Mouse (Mus musculus) heart, embryonic 15.5 days (tissue): ENCODE data around the gene Ppp2r5c. TPM values are rescaled to one million over a fixed set of nuclear protein-coding genes. Genes with fewer than 3 reads are reported as not detected.

Experiments used
- ATAC-seq: fragments of 200-750 bp; cut with Nextera tagmentation; replicated peaks from 2 replicates; pipeline ENCODE4 v1.8.0; 2017; ENCODE audit warnings: low read depth, moderate TSS enrichment; ENCODE audit not compliant: insufficient number of reproducible peaks, insufficient read depth, low FRiP score
- H3K27ac ChIP-seq: fragments of 300-500 bp; sonication (generic); 2 replicates; pipeline ENCODE4 v1.5.1; 2015; ENCODE audit warnings: mild to moderate bottlenecking, inconsistent platforms
- H3K27me3 ChIP-seq: fragments of 300-500 bp; sonication (generic); 2 replicates; pipeline ENCODE4 v1.6.1; 2015; ENCODE audit warnings: inconsistent platforms
- H3K36me3 ChIP-seq: fragments of 300-500 bp; sonication (generic); 2 replicates; pipeline ENCODE4 v1.6.1; 2015; ENCODE audit warnings: mild to moderate bottlenecking, inconsistent platforms
- H3K4me1 ChIP-seq: fragments of 300-500 bp; sonication (generic); replicated peaks from 2 replicates; pipeline ENCODE4 v1.6.1; 2015; ENCODE audit warnings: inconsistent platforms
- H3K4me2 ChIP-seq: fragments of 300-500 bp; sonication (generic); 2 replicates; pipeline ENCODE4 v1.6.1; 2015; ENCODE audit warnings: inconsistent platforms, mild to moderate bottlenecking, moderate library complexity
- H3K4me3 ChIP-seq: fragments of 300-500 bp; sonication (generic); 2 replicates; pipeline ENCODE4 v1.5.1; 2015; ENCODE audit warnings: mild to moderate bottlenecking, inconsistent platforms
- H3K9ac ChIP-seq: fragments of 300-500 bp; sonication (generic); 2 replicates; pipeline ENCODE4 v1.6.1; 2015; ENCODE audit warnings: mild to moderate bottlenecking, inconsistent platforms
- H3K9me3 ChIP-seq: fragments of 300-500 bp; sonication (generic); replicated peaks from 2 replicates; pipeline ENCODE4 v1.6.1; 2016; ENCODE audit warnings: inconsistent platforms
- WGBS: fragments of 180-500 bp; shearing (Covaris S2); methylation state at CpG from one replicate; pipeline ENCODE4 v1.1.7; 2015; ENCODE audit warnings: mixed read lengths; 5-methylcytosine and 5-hydroxymethylcytosine counted together
- polyA plus RNA-seq: library from polyadenylated mRNA; unstranded; fragments of >200 nt; fragmentation: Nextera tagmentation; extraction: Ambion mirVana; gene quantifications from 2 replicates; pipeline ENCODE4 v1.2.1, GENCODE M21; 2015

Ppp2r5c gene
- polyA plus RNA-seq, 1 experiment from 2014 or later: 117 TPM

- Histone ChIP-seq H3K4me3 (no peak overlapping the region), H3K27me3 (no peaks in the 10 kb centered on the region), H3K4me2 (no peak overlapping the region), H3K36me3 (no peaks in the 10 kb centered on the region), H3K27ac (no peak overlapping the region), H3K4me1 (peaks cover 42% of the 10 kb centered on the region), H3K9me3 (no peaks in the 10 kb centered on the region), H3K9ac (no peak overlapping the region)
- no peak for ATAC-seq
- WGBS: 84% methylated on average over 5 of the region's 5 CpGs
These were observed 45.5 kb downstream of the Ppp2r5c start for GRCm38 (mm10) chr12:110492436-110492835.

GRCm38 (mm10) chr12:110493597-110494369, 46.9 kb downstream of the Ppp2r5c start:
- Histone ChIP-seq H3K4me1 (peaks cover 42% of the 10 kb centered on the region), H3K9me3 (no peaks in the 10 kb centered on the region), H3K27me3 (no peaks in the 10 kb centered on the region), H3K4me3 (no peak overlapping the region), H3K36me3 (no peaks in the 10 kb centered on the region), H3K9ac (no peak overlapping the region), H3K27ac (no peak overlapping the region), H3K4me2 (no peak overlapping the region)
- no peak for ATAC-seq
- WGBS: 87% methylated on average over 13 of the region's 13 CpGs

- no peaks in the 10 kb centered on the region for H3K36me3 ChIP-seq
- H3K4me2 ChIP-seq: no peak overlapping the region
- H3K4me1 ChIP-seq: peaks cover 44% of the 10 kb centered on the region
- no peaks in the 10 kb centered on the region for H3K27me3 ChIP-seq
- H3K9me3 ChIP-seq: no peaks in the 10 kb centered on the region
- H3K9ac ChIP-seq: no peak overlapping the region
- 60% methylated on average over 2 of the region's 2 CpGs for WGBS
- no peak overlapping the region for H3K4me3 ChIP-seq
- ATAC-seq: no peak
- peak overlapping the region; percentile 4; the same call in 1 of the 2 replicates for H3K27ac ChIP-seq
These were observed 47.9 kb downstream of the Ppp2r5c start for GRCm38 (mm10) chr12:110494846-110495245.

- Histone ChIP-seq H3K4me3 (no peak overlapping the region), H3K27ac (peak overlapping the region; percentile 4; the same call in 1 of the 2 replicates), H3K9ac (no peak overlapping the region), H3K4me1 (peaks cover 48% of the 10 kb centered on the region), H3K9me3 (no peaks in the 10 kb centered on the region), H3K27me3 (no peaks in the 10 kb centered on the region), H3K4me2 (no peak overlapping the region), H3K36me3 (no peaks in the 10 kb centered on the region)
- ATAC-seq: no peak
- 96% methylated on average over 8 of the region's 8 CpGs for WGBS
These were observed 48.3 kb downstream of the Ppp2r5c start for GRCm38 (mm10) chr12:110495260-110495659.

- H3K4me3 ChIP-seq: no peak overlapping the region
- H3K36me3 ChIP-seq: no peaks in the 10 kb centered on the region
- H3K4me2 ChIP-seq: no peak overlapping the region
- peak overlapping the region; percentile 13; the same call in 1 of the 2 replicates for H3K9ac ChIP-seq
- ATAC-seq: no peak
- H3K27ac ChIP-seq: peak overlapping the region; percentile 73
- H3K4me1 ChIP-seq: peaks cover 51% of the 10 kb centered on the region
- 59% methylated on average over 5 of the region's 5 CpGs for WGBS
- H3K9me3 ChIP-seq: no peaks in the 10 kb centered on the region
- no peaks in the 10 kb centered on the region for H3K27me3 ChIP-seq
These were observed 49.1 kb downstream of the Ppp2r5c start for GRCm38 (mm10) chr12:110496016-110496415.

GRCm38 (mm10) chr12:110497013-110497412, 50.1 kb downstream of the Ppp2r5c start:
- H3K36me3 ChIP-seq: no peaks in the 10 kb centered on the region
- H3K4me2 ChIP-seq: no peak overlapping the region
- no peaks in the 10 kb centered on the region for H3K9me3 ChIP-seq
- no peaks in the 10 kb centered on the region for H3K27me3 ChIP-seq
- no peak overlapping the region for H3K4me3 ChIP-seq
- H3K27ac ChIP-seq: peak overlapping the region; percentile 73
- ATAC-seq: no peak
- WGBS: 37% methylated on average over 3 of the region's 3 CpGs
- peaks cover 59% of the 10 kb centered on the region for H3K4me1 ChIP-seq
- no peak overlapping the region for H3K9ac ChIP-seq

- Histone ChIP-seq H3K4me1 (peaks cover 64% of the 10 kb centered on the region), H3K4me2 (0 out of 2 replicates have a peak overlapping the region, but pooled peaks have one; percentile 34), H3K4me3 (no peak overlapping the region), H3K36me3 (no peaks in the 10 kb centered on the region), H3K9me3 (no peaks in the 10 kb centered on the region), H3K27ac (peak overlapping the region; percentile 73), H3K9ac (no peak overlapping the region), H3K27me3 (no peaks in the 10 kb centered on the region)
- ATAC-seq: no peak
- WGBS: 52% methylated on average over 8 of the region's 8 CpGs
These were observed 50.6 kb downstream of the Ppp2r5c start for GRCm38 (mm10) chr12:110497485-110497884.

- H3K27ac ChIP-seq: peak overlapping the region; percentile 73
- no peak for ATAC-seq
These were observed 51.6 kb downstream of the Ppp2r5c start for GRCm38 (mm10) chr12:110498283-110499224.

GRCm38 (mm10) chr12:110499225-110499992, 52.5 kb downstream of the Ppp2r5c start:
- H3K9me3 ChIP-seq: no peaks in the 10 kb centered on the region
- peak overlapping the region; percentile 34 for H3K4me2 ChIP-seq
- no peaks in the 10 kb centered on the region for H3K36me3 ChIP-seq
- H3K4me1 ChIP-seq: peaks cover 81% of the 10 kb centered on the region
- peak overlapping the region; percentile 73 for H3K27ac ChIP-seq
- no peak overlapping the region for H3K9ac ChIP-seq
- ATAC-seq: peak; percentile 66
- no peaks in the 10 kb centered on the region for H3K27me3 ChIP-seq
- 44% methylated on average over 14 of the region's 14 CpGs for WGBS
- H3K4me3 ChIP-seq: no peak overlapping the region

More at GRCm38 (mm10) chr12:110498283-110499224, 51.6 kb downstream of the Ppp2r5c start:
- Histone ChIP-seq H3K27me3 (no peaks in the 10 kb centered on the region), H3K36me3 (no peaks in the 10 kb centered on the region), H3K9me3 (no peaks in the 10 kb centered on the region), H3K4me2 (peak overlapping the region; percentile 34), H3K4me1 (peaks cover 72% of the 10 kb centered on the region), H3K9ac (no peak overlapping the region), H3K4me3 (no peak overlapping the region)
- 69% methylated on average over 22 of the region's 22 CpGs for WGBS

- H3K9me3 ChIP-seq: no peaks in the 10 kb centered on the region
- H3K4me2 ChIP-seq: peak overlapping the region; percentile 34
- H3K36me3 ChIP-seq: no peaks in the 10 kb centered on the region
- H3K9ac ChIP-seq: no peak overlapping the region
- no peaks in the 10 kb centered on the region for H3K27me3 ChIP-seq
- H3K27ac ChIP-seq: peak overlapping the region; percentile 73
- H3K4me1 ChIP-seq: peaks cover 87% of the 10 kb centered on the region
- ATAC-seq: no peak
- H3K4me3 ChIP-seq: no peak overlapping the region
- 75% methylated on average over 8 of the region's 8 CpGs for WGBS
These were observed 53.2 kb downstream of the Ppp2r5c start for GRCm38 (mm10) chr12:110500095-110500494.
